Mouse (Mus musculus) kidney, adult 11 months (tissue): ENCODE measurements around the gene Acsbg1.
A peak's percentile ranks its signal among the peaks of the same experiment; 100 is the strongest.
"Not testable (repeated sequence)": the region's sequence is repeated elsewhere in the genome, so short reads cannot be mapped to it uniquely, and the experiment has no call there.

Experiments used
- DNase-seq: peaks from one replicate; pipeline ENCODE4 v3.0.0; 2022

Gene Acsbg1

DNA sequence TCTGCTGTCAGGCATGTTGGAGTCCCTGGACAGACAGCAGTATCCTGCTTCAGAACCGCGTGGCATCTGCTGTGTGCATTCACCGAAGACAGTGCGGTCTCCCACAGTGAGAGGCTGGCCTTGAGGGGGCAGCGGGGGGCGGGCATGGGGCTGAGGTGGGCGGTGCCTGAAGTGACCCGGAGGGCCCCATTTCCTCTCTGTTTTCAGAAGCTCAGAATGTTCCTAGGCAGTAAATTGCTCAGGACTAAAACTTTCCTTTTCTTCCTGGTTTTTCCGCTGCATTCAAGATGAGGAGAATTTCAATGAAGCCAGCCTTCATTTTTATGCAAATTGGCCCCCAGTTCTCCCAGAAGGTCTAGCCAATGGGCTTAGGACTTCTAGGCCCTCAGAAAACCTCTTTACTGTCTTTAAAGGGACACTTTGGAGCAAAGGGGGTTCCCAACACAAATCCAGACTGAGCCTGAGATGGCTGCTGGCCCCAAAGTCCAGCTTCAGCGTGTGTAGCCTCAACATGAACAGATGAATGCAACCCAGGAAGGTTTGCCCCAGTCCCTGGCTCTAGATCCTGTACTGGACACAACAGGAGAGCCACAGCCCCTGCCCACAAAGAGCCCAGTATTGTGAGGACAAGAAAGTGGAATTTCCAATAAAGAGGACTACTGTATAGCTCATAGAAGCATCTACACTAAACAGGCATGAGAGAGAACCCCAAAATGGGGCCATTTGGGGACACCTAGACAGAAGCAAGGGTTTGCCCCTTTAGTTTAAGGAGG lies at the start of gene Acsbg1:
Acsbg1 (minus strand) TSS at position 266 of the 773 bp plus-strand sequence.
- no peak for DNase-seq

DNA sequence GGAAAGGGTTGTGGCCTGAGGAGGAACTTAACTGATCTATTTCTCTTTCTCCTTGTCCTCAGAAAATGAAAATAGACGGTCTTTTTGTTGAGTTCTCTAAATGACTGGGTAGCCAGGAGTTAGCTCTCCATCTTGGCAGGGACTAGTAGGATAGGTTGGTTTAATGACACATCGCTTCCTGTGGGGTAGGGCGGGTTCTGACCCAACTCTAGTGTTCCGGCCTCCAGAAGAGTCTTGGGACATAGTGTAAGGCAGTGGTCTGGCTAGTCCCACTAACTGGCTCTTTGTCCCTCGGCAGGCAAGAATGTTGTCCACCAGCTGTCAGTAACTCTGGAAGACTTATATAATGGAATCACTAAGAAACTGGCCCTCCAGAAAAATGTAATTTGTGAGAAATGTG lies 46.4 kb upstream of the Acsbg1 start:
- no peak for DNase-seq

DNA sequence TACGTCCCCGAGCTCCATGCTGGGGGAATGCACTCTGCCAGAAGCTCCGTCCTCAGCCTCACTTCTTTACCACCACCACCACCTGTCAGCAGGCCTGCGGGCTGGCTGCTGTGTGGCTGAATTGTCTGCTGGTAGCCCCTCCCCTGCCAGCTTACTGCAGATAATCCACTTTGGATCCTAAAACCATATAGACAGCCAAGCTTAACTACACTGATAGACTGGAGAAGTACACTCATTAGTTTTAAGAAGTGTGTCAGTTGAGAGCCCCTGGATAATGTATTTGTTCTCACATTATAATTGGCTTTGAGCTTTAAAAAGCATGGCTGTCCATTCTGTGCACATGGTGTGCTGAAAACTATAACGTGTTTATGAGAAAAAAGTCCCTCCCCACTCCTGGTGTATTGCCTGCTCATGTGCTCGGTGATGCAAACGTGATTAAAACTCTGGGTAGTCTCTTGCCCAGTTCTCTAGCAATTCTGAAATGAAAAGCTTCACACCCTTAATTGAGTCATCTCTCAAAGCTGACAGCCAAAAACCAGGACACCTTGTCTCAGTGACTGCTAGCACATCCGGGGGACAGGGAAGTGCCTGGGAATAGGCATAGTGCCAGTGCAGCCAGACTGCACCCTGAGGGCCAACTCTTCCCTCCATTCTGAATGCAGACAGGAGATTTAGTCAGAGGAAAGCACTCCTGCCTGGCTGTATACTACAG lies 45.8 kb upstream of the Acsbg1 start:
- no peak for DNase-seq

DNA sequence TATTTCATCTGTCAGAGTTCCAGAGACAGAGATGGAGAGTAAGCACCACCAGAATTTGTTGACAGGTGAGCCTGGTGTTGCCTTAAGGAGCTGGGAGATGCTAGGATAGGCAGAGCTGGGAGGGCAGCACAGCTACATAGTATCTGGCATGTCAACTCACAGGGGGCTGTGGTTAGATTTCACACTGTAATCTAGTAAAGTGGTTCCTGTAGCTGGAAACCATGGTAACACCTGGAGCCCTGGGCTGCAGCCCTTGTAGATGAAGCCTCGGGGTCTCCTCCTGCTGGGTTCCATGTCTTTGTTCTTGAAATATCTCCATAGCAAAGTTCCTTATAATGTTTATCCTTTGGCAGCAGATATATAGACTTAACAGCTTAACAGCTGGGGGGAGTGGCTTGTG lies 43.9 kb upstream of the Acsbg1 start:
- DNase-seq = no peak

DNA sequence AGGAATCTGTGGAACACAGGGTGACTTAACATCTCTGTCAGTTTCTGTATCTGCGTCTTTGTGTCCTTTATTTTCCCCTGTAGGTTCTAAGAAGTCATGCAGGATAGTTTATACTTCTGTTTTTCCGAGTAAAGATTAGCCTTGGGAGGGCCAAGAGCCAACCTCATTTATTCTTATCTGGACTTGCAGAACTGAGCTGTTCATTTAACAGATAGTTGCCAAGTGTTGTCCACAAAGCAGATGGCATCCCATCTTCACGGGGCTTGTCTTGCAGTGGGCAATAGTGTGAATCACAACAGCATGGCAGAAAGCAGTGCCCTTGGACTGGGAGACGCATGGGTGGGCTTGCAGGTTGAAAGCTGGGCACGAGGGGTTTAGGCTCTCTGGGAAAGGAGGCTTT lies 42.7 kb upstream of the Acsbg1 start:
- no peak for DNase-seq

DNA sequence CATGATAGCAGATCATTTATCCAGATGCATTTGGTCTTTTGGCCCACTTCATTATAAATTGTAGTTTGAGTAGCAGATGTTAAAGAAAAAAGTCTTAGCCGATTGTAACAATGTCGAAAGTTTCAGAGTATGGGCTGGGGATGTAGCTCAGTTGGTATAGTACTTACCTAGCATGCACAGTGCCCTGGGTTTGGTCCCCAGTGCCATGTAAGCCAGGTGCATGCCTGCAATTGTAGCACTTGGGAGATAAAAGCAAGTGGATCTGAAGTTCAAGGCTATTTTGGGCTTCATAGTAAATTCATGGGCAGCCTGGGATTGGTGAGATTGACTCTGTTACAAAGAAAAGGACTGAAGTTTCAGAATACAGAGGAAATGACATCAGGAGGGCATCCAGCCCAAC lies 40.9 kb upstream of the Acsbg1 start:
- DNase-seq = no peak

DNA sequence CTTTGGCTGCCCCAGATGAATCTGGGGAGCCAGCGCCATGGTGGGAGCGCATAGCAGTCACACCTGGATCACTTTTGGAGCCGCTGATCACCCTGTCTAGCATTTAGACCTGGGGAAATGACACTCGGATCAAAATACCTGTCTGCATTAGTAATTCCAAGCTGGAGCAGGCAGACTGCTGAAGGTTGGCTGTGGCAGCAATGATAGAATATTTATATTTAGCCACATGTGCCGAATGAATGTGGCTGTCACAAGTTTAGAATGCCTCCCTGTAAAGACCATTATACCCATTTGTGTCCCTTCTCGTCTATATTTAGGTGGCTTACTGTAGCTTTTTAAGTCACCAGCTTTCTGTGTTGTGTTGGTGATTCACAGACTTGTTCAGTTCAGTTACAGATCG lies 39.1 kb upstream of the Acsbg1 start:
- no peak for DNase-seq

DNA sequence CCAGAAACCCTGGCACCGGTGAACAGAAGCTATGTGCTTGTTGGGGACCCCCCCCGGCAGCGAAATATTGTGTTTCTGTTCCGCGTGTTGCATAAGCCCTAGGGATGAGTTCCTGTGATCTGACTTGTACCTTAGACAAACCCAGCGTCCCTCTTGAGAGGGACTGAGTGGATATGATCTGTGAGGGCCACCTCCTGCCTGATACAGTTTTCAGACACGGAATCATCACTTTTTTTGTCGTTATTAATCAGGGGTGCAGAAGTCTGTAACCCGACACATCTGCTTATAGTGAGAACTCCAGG lies 38.5 kb upstream of the Acsbg1 start:
- peak; percentile 15 for DNase-seq

DNA sequence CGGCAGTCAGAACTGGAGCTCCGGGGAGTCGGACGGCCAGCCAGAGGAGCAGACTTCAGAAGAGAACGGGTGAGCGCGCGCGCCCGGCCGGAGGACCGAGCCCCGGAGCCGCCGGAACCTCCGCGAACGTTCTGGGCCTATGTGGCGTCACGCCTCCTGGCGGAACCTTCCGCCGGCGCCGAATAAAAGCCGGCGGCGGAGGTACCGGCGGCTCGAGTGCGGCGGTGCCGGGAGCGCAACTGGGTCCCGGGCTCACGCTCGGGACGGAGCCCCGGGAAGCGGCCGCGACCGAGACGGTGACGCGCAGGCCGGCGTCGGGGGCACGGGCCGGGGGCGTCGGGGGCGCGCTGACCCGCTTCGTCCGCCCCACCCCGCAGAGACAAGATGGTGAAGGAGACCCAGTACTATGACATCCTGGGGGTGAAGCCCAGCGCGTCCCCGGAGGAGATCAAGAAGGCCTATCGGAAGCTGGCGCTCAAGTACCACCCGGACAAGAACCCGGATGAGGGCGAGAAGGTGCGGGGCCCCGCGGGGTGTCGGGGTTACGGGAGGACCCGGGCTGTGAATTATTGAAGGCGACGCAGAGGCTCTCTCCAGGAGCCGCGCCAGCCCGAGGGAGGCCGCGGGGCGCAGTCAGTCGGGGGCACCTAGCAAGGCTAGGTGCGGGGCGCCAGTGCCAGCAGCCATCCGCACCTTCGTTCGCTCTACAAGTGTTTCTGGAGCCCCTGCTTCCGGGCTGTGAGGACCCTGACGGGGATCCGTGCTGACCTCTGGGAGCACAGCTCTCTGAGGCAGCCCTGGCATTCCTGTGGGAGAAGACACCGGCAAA lies 37.9 kb upstream of the Acsbg1 start:
- DNase-seq = peak; percentile 70

DNA sequence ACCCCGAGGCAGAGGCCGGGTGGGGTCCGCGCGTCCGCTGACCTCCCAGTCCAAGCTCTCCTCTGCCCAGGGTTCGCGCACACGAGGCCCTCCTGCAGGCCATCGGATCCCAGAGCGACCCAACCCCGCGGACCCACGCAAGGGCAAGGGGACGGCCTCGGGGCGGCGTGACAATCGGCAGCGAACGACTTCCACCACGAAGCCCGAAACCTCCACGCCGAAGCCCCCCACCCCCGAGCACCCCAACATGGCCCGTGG lies 37.3 kb upstream of the Acsbg1 start:
- DNase-seq = no peak

DNA sequence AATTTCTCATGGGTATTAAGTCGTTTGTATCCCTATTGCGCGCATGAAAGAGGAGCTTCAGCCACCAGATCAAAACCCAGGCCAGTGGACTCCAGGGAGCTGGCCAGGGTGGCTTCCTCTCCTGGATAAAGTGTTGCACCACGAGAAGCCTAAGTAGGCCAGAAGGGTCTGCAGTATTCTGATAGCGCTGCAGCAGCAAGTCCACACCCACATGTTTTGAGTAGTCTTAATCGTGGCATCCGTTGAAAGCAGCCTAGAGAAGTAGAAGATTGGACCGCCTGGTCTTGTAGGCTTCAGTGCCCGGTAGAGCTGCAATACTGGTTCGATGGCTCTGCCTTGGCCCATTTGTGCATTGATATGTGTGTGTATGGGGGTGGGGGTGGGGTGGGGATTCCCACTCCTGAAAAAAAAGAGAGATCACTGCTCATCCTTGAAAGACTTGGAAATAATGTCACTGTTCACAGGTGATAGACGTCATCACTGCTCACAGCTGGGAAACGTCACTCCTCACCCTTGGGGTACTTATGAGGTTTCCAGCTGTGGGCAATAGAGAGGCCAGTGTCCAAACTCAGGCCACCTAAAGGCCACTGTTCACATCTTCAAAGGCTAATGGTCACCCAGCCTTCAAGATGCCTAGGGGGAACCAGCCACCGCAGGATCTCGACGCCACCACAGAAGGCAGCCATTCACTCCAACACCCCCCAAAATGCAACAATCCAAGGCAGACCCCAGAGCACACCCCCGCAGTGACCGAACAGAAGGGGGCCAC lies 36.8 kb upstream of the Acsbg1 start, which contains the start of gene Dnaja4:
Dnaja4 (plus strand) TSS at position 556 of the 769 bp plus-strand sequence.
- DNase-seq = no peak

DNA sequence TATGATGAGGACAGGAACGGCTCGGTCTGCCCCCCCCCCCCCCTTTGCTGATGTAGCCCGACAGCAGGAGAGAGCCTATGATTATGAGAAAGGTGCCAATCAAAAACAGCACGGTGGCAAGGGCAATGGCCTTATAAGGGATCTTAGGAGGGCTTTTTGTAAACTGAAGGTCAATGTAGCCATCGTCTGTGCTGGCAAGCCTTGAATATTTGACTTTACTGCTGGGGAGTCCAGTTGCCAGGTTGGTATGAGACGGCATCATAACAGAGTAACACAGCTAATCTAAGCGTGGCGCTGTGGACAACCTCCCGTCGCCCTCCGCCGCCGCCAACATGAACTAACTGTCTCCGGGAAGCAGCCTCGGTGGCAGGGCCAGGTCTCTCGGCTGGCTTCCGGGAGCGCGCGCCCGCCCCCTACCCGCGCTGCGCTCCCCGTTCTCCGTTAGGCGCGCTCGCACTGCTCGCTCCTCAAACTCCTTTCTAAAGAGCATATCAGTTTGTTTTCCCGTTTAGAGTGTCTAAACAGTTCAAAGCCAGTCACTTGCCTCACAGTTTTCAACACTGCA lies 29.7 kb upstream of the Acsbg1 start:
- DNase-seq = not testable (repeated sequence)

DNA sequence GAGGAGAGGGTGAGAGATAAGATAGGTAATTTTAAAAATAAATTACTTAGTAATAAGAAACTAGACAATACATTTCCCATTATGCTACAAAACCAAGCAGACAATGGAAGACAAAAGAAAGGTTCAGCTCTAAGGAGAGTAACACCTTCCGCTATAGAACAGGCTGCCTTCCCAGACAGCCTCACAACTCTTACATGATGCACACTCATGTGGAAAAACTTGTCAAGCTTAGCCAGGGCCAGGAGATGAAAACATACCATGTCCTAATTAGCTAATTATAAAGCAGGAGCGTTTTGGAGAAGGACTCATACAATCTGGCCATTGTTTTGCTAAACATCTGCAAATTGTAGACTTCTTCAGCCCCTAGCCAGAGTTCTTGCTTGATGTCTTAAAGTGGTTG lies 29.0 kb upstream of the Acsbg1 start:
- DNase-seq = not testable (repeated sequence)

DNA sequence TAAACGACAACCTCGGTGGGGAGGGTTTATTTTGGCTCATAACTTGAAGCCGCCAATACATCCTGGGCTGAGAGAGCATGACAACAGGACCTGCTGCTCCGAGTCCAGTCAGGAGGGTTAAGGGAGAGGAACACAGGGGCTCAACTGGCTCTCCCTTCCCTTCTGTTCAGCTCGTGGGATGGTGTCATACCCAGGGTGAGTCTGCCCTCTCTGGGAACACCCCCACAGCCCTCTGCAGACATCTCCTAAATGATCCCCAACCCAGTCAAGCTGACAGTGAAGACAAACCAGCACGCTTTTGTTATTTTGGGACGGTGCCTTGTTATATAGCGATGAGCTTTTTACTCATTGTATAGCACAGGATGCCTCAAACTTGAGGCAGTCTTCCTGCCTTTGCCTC lies 27.8 kb upstream of the Acsbg1 start:
- no peak for DNase-seq

DNA sequence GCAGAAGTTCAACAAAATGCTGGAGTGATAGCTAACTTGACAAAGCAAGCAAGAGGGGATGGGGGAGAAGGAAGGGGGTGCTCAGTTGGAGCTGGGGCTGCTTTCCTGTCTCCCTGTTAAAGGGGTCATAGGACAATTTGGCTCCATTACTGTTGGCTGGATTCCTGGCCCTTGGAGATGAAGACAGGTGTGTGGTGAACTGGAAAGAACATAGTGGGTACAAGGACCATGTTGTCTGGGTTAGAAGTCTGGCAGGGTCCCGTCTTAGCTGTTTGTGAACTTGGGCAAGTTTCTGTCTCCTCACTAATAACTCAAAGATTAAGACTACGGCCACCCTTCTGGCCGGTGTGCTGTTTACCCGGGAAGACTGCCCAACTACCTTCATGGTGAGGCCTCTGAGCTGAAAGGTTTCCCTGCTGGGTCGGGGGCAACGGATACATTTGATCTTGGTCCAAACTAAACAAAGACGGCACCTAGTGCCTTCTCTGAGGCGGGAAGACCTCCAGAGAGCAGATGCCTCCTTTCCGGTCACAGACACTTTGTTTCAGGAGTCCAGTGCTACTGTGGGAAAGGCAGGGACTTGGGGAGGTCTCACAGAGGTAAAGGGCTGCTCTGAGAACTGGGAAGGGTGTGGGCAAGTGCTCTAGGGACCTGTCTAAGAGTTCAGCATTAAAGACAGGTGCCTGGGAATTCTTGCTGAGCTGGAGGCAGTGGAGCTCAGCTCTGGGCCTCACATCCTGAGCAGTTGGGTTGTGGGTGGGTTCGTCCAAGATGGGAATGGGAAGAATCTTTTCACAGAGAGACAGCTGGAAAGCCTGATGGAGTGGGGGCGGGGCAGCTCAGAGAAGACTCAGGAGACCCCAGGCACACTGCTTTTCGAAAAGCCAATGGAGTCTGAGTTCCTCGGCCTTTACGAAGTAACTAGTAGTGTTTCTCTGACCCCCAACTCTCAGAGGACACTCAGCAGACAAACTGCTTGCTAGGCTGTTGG lies 25.9 kb upstream of the Acsbg1 start:
- peak; percentile 14 for DNase-seq

DNA sequence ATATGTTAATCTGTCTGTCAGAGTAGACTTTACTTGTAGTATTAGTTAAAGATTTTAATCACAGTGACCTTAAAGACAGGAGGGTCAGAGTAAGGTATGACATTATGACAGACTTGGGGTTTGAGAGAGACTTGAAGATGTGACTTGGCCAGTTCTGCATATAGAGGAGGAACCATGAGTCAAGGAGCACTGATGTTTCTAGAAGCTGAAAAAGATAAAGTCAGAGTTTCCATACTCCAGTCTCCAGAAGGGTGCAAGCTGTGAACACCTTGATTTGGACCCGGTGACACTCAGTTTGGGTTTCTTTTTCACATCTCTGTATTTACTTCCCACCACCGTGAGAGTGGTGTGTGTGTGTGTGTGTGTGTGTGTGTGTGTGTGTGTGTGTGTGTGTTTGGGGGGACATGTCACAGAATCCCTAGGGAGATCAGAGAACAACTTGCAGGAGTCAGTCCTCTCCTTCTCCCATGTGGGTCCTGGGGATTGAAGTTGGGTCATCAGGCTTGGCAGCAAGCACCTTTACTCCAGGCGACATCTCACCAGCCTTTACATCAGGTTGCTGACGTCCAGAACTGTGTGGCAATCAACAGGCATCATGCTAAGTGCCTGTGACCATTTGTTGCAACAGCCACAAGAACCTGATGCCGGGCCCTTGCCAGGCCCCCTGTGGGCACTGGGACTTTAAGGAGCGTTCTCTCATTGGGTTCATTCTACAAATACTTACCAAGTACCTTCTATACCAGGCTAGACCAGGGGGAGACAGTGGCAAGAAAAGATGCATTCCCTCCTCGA lies 22.3 kb upstream of the Acsbg1 start:
- no peak for DNase-seq

DNA sequence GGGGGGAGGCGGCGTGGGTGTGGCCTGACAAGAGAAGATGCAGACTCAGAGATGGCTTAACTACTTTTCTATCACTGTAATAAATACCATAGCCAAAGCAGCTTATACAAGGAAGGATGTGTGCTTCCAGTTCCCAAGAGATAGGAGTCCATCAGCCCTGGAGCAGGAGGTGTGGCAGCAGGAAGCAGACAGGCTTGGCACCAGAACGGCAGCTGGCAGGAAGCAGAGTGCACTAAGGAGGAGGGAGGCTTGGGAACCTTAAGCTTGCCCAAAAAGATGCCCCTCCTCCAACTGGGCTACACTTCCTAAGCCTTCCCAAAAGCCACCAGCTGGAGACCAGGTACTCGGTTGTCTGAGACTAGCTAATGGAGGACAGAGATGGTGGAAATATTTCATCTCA lies 21.2 kb upstream of the Acsbg1 start:
- no peak for DNase-seq

DNA sequence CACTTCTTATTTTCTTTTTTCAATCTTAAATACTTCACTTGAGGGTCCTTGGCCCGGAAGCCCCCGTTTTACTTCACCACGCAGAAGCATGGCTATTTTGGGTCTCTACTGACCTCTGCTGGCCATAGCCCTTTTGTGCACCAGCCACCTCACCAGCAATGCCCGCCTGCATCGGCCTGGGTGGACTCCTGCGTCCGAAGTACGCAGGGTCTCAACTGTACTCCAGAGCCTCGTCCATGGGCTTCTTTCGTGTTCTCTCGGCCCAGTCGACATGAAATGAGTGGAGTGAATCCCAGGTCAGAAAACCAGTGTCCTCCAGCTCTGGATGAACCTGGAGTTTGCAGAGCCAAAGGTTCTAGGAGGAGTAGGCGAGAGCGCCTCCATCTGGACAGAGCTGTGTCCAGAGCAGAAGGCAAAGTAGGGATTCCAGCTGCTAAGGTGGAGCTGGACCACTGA lies 14.9 kb upstream of the Acsbg1 start:
- peak; percentile 48 for DNase-seq

DNA sequence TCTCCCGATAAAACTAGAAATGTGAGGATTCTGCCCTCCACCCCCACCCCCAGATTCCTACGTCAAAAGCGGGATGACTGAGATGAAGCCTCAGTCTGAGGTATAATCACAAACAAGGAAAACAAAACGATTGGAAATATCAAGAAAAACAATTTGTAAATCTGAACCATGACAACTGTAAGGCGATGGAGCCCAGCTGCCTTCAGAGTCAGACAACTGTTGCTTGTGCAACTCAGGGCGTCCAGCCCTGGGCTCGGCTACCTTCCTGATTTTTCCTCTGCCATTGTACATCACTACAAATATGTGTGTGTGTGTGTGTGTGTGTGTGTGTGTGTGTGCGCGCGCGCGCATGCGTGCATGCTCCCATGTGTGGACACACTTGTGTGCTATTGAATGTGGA lies 12.2 kb upstream of the Acsbg1 start:
- no peak for DNase-seq

DNA sequence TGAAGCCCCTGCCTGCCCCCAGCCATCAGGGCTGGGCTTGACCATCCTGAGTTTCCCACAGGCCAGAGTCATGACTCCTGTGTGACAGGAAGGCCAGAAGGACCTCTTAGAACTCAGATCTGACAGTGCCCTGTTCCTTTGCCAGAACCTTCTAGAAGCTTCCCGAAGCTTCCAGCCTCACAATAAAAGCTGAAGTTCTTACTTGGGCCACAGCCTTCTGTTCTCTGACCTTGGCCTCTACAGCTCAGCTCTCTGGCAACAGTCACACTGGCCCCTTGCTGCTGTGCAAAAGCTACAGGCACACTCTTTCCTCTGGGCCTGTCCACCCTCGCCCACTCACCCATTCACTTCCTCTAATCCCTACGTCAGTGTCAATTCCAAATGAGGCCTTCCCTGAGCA lies 10.3 kb upstream of the Acsbg1 start:
- no peak for DNase-seq

DNA sequence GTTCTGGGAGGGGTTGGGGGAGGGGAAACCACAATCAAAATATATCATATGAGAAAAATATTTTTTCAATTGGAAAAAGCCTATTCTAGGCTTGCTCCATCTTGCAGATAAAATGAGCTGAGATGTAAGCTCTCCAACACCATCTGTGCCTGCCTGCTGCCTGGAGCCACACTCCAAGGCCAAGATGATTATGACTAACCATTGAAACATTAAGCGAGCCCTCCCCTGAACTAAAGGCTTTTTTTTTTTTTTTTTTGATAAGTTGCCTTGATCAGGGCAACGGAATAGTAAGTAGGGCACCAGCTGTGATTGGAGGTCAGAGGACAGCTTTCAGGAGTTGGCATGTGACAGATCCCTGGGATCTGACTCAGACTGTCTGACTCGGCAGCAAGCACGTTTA lies 6.8 kb upstream of the Acsbg1 start:
- DNase-seq = no peak
